Mouse (Mus musculus) left cerebral cortex, postnatal 25 days (tissue): ENCODE measurements around the gene Pax5. TPM values are rescaled to one million over a fixed set of nuclear protein-coding genes. Genes with fewer than 3 reads are reported as not detected.

Experiments
- DNase-seq, 2 experiments: peaks; one replicate each; pipeline ENCODE4 v3.0.0; 2022; ENCODE audit warnings: low spot score in 2 of 2, mixed read lengths in 1 of 2
- intact Hi-C: fragments of 180-260 bp; cut with DNase I; formaldehyde crosslinking; loops from one replicate; pipeline ENCODE4 v1.15.1; 2025
- total RNA-seq, 2 experiments: library from RNA; stranded (reverse); gene quantifications; 2 replicates each; pipeline ENCODE4 v1.2.3; 2021

Gene Pax5
- total RNA-seq, 2 experiments from 2014 or later: 0.18 TPM; not detected in 1

DNA sequence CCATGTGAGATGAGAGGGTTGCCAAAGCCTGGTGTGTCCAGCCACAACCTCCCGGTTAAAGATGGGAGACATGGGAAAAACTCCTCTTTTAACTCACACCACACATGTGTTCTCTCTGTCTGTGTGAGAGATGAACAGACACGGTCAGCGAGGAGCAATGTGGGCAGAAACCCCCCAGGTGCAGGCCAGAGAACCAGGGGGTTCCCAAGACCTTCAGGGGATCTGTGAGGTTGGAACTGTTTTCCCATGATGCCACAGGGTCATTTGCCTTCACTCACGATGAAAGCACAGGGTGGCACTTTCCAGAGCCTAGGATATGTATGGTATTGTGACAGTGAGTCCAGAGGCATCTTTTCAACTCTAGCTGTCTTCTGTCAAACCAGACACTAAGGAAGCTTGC is 39.9 kb downstream of the Pax5 start:
- no peak for DNase-seq
- intact Hi-C loops: no loop called here

- DNase-seq: no peak
- intact Hi-C loops: no loop called here
These were observed 40.7 kb downstream of the Pax5 start for GRCm38 (mm10) chr4:44669485-44670181.

- intact Hi-C loops: no loop called here
- DNase-seq: no peak
These were observed 41.7 kb downstream of the Pax5 start for GRCm38 (mm10) chr4:44668574-44668973.

- DNase-seq: no peak
- intact Hi-C loops: no loop called here
These were observed 42.1 kb downstream of the Pax5 start for GRCm38 (mm10) chr4:44668172-44668571.

- no peak for DNase-seq
- intact Hi-C loops: no loop called here
These were observed 42.9 kb downstream of the Pax5 start for GRCm38 (mm10) chr4:44667369-44667768.

GRCm38 (mm10) chr4:44664767-44665056 is 45.6 kb downstream of the Pax5 start:
- no peak for DNase-seq
- intact Hi-C loops: loop anchor here (5.0 kb wide), 1 partner anchor 87 kb away; no protein-coding TSS in a partner anchor

DNA sequence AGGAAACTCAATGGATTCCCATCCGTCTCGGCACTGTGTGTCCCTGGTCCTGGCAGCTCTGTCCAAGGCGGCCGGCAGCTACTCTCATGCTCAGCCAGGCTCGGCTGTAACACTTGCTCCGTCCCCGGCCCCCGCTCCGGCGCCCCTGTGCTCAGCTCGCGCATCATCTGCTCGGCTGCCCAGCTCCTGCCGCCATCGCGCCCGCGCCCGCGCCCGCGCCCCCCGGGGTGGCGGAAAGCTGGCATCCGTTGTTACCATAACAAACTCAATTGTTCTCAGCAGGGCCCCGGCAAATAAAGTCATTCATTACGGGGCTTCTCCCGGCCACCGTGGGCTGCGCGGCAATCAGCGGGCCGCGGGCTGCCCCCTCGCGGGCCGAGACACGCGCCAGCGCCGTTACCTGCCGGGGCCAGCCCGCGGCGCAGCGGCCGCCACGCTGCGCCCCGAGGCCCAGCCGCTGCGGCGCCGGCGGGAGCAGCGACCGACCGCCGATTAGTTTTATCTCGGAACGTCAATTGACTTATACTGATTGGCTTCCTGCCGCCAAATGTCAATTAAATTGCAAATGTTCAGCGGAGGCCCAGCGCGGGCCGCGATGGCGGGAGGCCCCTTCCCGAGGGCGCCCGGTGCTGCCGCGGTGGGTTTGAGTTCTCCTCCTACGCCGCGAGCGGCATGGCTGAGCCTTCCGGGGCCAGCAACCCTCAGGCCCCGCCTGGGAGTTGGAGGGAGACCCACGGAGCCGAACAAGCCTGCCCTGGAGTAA is 46.1 kb downstream of the Pax5 start:
- intact Hi-C loops: loop anchor here (5.0 kb wide), 1 partner anchor 87 kb away; no protein-coding TSS in a partner anchor
- peak in 1 of 2 experiments; percentile 6 for DNase-seq

- no peak for DNase-seq
- intact Hi-C loops: loop anchor here (5.0 kb wide), 1 partner anchor 86 kb away; no protein-coding TSS in a partner anchor
These were observed 46.8 kb downstream of the Pax5 start for GRCm38 (mm10) chr4:44663489-44663888.

- intact Hi-C loops: no loop called here
These were observed 65.1 kb downstream of the Pax5 start for GRCm38 (mm10) chr4:44645181-44645580.

DNA sequence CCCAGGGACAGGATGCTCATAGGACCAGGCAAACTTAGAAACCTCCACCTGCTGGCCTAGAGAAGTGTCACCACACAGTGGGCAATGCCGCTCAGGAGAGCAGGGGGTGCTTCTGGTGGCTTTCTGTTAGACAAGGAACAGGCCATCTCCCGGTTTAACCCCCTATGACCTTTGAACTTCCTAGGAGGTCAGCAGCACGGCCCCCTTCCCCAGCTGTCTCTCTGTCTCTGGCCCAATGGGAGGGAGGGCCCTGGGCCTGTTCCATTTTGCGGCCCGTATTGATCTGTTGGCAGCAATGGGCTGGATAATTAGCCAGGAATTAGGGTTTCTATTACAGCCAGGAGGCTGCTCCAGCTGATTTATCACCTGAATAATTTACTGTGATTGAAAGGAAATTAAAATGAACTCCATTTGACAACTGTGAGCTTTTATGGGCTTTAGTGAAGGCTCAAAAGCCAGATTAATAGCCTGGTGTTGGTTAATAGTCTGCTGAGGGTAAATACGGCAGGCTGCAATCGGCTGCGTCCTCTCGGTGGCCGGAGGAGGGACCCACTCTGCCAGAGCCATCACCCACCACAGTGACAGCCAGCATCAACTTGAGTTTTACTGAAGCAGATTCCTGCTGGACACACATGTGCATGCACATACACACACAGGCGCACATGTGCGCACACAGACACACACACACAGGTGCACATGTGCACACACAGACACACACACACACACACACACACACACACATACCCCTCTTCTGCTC is 68.3 kb downstream of the Pax5 start:
- DNase-seq: no peak
- intact Hi-C loops: no loop called here

More at GRCm38 (mm10) chr4:44645181-44645580, 65.1 kb downstream of the Pax5 start:
- DNase-seq: no peak

- intact Hi-C loops: no loop called here
- DNase-seq: no peak
These were observed 74.7 kb downstream of the Pax5 start for GRCm38 (mm10) chr4:44635618-44636017.

DNA sequence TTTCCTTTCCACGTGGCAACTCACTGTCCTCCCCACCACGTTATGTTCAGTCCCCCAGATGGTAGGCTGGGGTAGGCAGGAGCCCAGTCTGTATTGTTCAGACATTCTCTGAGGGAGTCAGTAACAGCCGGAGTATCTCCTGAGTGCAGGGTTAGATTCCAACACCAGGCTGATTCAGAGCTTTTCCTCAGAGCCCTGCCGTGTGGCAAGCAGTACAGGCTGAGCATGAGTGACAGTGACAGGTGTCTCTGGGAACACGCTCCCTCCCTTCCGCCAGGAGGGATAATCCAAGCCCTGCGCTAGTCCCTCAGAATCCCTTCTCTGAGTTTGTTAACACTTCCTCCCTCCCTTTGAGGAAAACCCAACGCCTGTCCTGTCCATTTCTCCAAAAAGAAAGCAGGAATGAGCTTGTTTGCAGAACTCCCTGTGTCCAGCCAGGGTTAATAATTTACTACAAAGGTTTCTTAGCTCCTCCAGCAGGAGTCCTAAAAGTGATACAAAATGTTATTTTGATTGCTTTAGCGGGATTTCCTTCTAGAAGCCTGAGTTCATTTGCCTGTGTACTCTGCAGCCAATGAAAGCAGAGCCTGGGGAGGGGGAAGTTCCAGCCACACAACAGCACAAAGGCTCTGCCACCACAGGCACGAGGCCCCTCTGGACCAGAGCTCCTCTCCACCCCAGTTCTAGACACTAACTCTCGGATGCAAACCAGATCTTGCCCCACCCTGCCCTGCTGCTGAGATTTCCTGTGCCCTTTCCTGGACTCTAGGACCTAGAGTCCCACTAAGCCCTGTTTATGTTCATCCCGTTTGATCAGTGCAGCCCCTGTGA is 76.4 kb downstream of the Pax5 start:
- no peak for DNase-seq
- intact Hi-C loops: no loop called here

DNA sequence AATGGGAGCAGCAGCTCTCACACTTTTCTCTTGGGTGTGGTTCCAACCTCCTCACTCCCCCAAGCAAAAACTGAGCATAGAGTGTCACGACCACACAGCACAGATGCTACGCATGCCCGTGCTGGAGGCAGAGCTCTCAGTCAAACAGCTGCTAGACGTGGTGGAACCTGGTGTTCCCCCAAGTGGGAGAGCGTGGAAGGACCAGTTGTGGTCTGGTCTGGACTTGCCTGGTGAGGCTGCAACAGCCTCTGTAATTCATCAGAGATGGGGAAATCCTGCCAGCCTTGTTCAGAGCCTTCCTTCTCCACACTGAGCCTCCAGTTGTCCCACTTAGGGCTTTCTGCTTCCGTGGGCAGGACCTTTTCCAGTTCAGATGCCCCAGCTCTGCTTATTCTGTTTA is 80.2 kb downstream of the Pax5 start:
- intact Hi-C loops: no loop called here
- DNase-seq: peak in 1 of 2 experiments; percentile 14

DNA sequence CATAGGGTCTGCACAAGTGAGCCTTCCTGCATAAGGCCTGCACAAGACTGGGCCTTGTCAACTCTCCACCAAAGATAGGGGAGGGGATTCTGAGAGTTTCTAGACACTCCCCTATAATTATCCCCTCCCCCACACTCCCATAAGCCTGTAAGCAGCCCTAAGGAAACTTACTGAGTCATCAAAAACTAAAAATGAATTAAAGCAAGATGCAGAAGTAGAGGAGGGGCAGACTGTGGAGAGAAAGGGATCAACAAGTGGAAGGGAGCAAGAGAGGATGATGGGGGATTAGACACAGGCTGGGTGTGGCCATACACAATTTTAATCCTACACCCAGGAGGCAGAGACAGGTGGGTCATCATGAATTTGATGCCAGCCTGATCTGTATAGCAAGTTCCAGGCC is 82.4 kb downstream of the Pax5 start:
- no peak for DNase-seq
- intact Hi-C loops: no loop called here

DNA sequence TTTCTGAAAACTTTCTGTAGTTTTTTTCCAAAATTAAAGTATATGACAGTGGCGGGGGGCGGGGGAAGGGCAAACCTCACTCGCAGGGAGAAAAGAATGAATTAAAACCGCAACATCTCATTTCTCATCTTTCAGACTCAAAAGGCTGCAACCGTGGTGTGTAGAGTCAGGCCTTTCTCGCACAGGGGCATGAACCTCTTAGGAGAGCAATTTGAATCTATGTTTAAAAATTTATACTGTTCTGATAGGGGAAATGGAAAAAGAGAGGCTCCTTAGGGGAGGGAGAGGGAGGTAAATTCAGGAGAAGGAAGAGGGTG is 85.2 kb downstream of the Pax5 start:
- intact Hi-C loops: no loop called here
- no peak for DNase-seq

DNA sequence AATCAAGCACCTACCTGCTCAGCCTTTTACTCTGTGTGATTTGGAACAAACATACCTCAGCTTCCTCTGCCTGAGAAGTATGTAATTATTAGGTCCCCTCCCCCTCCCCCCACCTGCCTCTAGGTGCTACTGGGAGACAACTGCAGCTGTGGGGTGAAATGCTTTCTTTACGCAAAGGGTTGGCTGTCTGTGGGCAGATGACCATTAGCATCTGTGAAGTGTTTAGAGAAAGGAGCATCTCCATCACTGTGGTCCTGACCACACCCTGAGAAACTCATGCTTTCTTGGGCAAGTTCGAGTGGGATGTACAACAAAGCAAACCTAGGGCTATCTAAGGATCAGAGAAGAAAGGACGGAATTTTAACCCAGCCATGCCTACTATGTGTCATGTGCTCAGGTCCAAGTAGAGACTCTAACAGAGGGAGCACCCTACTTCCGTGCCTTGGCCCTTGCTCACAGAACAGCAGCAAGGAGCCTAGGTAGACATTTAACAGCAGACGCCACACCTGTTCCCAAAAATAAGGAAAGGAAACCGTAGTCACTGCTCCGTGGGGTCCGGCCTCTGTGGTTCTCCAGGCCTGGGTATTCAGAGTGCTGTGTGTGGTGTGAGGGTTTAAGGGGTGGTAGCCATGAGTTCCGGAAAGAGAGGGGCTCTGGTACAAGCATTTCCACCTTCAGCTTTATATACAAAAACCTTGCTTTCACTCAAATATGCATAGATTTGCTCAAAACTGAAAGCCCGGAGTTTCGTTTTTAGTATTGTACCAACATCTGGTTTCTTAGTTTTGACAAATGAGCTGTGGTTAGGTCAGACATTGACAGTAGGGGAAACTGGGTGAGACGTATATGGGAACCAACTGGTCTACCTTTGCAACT is 85.8 kb downstream of the Pax5 start:
- DNase-seq: no peak

GRCm38 (mm10) chr4:44623435-44623727 is 86.9 kb downstream of the Pax5 start:
- DNase-seq: no peak
- intact Hi-C loops: no loop called here

More for the DNA sequence above, 85.8 kb downstream of the Pax5 start:
- intact Hi-C loops: no loop called here

DNA sequence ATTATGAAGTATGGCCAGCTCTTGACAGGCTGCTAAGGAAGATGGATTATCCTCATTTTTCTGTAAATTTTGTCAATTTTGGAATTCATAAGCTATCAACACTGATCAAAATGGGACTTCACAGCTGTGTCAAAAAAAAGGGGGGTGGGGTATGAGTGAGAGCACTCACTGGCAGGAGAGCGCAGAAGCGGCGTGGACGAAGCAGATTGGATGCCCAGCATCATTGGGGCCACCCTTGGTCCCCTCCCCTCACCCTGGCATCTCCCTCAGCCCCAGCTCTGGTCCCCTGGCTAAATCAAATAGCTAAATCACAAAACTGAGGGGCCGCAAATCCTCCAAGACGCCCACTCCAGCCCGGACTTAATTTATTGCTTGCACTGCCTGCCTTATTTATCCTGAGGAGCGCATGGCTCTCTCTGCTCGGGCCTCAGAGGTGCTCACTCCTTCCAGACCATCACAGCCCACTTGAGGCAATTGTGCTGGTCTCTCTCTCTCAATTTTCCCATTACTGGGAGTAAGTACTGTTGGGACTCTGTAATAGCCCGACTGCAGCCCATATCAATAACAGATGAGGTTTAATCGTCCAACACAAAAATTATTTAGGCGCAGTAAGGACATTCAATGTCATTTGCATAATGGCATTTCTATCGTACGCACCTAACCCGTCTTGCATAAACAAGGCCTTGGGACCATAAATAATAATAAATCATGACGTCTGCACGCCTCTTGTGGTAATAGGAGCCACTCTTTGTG is 87.4 kb downstream of the Pax5 start:
- DNase-seq: no peak
- intact Hi-C loops: no loop called here
